Mouse (Mus musculus) embryonic fibroblast, embryonic 13.5 days (primary cell): ENCODE measurements around the gene Spats1. TPM values are rescaled to one million over a fixed set of nuclear protein-coding genes. Genes with fewer than 3 reads are reported as not detected.
"Not testable (repeated sequence)": the region's sequence is repeated elsewhere in the genome, so short reads cannot be mapped to it uniquely, and the experiment has no call there.

Experiments used
- H3K27ac ChIP-seq: 2 replicates; pipeline ENCODE4 v1.5.1; 2012; ENCODE audit warnings: low read length, control low read depth, inconsistent platforms; ENCODE audit not compliant: insufficient read depth
- H3K4me1 ChIP-seq: 2 replicates; pipeline ENCODE4 v1.6.1; 2011; ENCODE audit warnings: low read length; ENCODE audit not compliant: control insufficient read depth, insufficient read depth
- H3K4me3 ChIP-seq: 2 replicates; pipeline ENCODE4 v1.5.1; 2011; ENCODE audit warnings: mild to moderate bottlenecking, control low read depth, low read length; ENCODE audit not compliant: insufficient read depth
- CTCF ChIP-seq: IDR thresholded peaks from 2 replicates; pipeline ENCODE4 v1.5.1; 2011; ENCODE audit warnings: mild to moderate bottlenecking, control low read depth, low read length, moderate library complexity, borderline replicate concordance; ENCODE audit not compliant: insufficient read depth
- POLR2A ChIP-seq: IDR thresholded peaks from 2 replicates; pipeline ENCODE4 v1.6.1; 2011; ENCODE audit warnings: low read depth, mild to moderate bottlenecking, control low read depth, low read length, moderate library complexity
- polyA plus RNA-seq: library from polyadenylated mRNA; stranded (reverse); fragments of >200 nt; gene quantifications from 2 replicates; pipeline ENCODE4 v1.2.4, GENCODE M21; 2011; ENCODE audit warnings: low read depth; ENCODE audit not compliant: missing spikeins, insufficient read length

The Spats1 gene
- polyA plus RNA-seq, 1 experiment = 0.58 TPM

- Histone ChIP-seq H3K4me1 (no peaks in the 10 kb centered on the region), H3K27ac (no peak overlapping the region), H3K4me3 (no peak overlapping the region)
- TF ChIP-seq POLR2A (no peak), CTCF (no peak)
These were observed 4.5 kb downstream of the Spats1 start for GRCm38 (mm10) chr17:45470726-45471125.

- TF ChIP-seq POLR2A (no peak), CTCF (no peak)
- no peaks in the 10 kb centered on the region for H3K4me1 ChIP-seq
- H3K4me3 ChIP-seq = no peak overlapping the region
- H3K27ac ChIP-seq = no peak overlapping the region
These were observed 6.9 kb downstream of the Spats1 start for GRCm38 (mm10) chr17:45468302-45468701.

GRCm38 (mm10) chr17:45466701-45467100 is 8.5 kb downstream of the Spats1 start:
- Histone ChIP-seq H3K27ac (no peak overlapping the region), H3K4me3 (no peak overlapping the region), H3K4me1 (no peaks in the 10 kb centered on the region)
- TF ChIP-seq POLR2A (no peak), CTCF (0 out of 2 replicates have a peak, but pooled peaks have one; percentile 5)

GRCm38 (mm10) chr17:45464255-45464654 is 11.0 kb downstream of the Spats1 start:
- H3K4me3 ChIP-seq = no peak overlapping the region
- TF ChIP-seq POLR2A = no peak
- H3K27ac ChIP-seq = no peak overlapping the region
- no peaks in the 10 kb centered on the region for H3K4me1 ChIP-seq

- Histone ChIP-seq H3K4me3 (no peak overlapping the region), H3K27ac (no peak overlapping the region), H3K4me1 (no peaks in the 10 kb centered on the region)
- no peak for TF ChIP-seq CTCF
- no peak for TF ChIP-seq POLR2A
These were observed 12.7 kb downstream of the Spats1 start for GRCm38 (mm10) chr17:45462506-45462905.

GRCm38 (mm10) chr17:45459062-45459461 is 16.2 kb downstream of the Spats1 start:
- TF ChIP-seq CTCF (no peak), POLR2A (no peak)
- Histone ChIP-seq H3K4me3 (no peak overlapping the region), H3K4me1 (no peaks in the 10 kb centered on the region), H3K27ac (no peak overlapping the region)

GRCm38 (mm10) chr17:45458516-45458915 is 16.7 kb downstream of the Spats1 start:
- Histone ChIP-seq H3K4me1 (no peaks in the 10 kb centered on the region), H3K27ac (no peak overlapping the region), H3K4me3 (no peak overlapping the region)
- TF ChIP-seq CTCF = no peak
- TF ChIP-seq POLR2A = no peak

- TF ChIP-seq POLR2A (no peak), CTCF (no peak)
- Histone ChIP-seq H3K4me1 (no peaks in the 10 kb centered on the region), H3K4me3 (no peak overlapping the region), H3K27ac (no peak overlapping the region)
These were observed 17.7 kb downstream of the Spats1 start for GRCm38 (mm10) chr17:45457487-45457886.

GRCm38 (mm10) chr17:45456260-45457152 is 18.7 kb downstream of the Spats1 start:
- TF ChIP-seq CTCF (no peak), POLR2A (no peak)
- Histone ChIP-seq H3K4me1 (no peaks in the 10 kb centered on the region), H3K4me3 (no peak overlapping the region), H3K27ac (no peak overlapping the region)

- not testable (repeated sequence) for H3K4me3 ChIP-seq, H3K4me1 ChIP-seq
These were observed 19.4 kb downstream of the Spats1 start for GRCm38 (mm10) chr17:45455783-45456182.

GRCm38 (mm10) chr17:45454794-45455193 is 20.4 kb downstream of the Spats1 start:
- TF ChIP-seq CTCF = no peak
- TF ChIP-seq POLR2A = no peak
- Histone ChIP-seq H3K4me3 (no peak overlapping the region), H3K4me1 (no peaks in the 10 kb centered on the region), H3K27ac (no peak overlapping the region)

More at GRCm38 (mm10) chr17:45455783-45456182, 19.4 kb downstream of the Spats1 start:
- not testable (repeated sequence) for H3K27ac ChIP-seq
